Mouse (Mus musculus) thymus, adult 2 months (tissue): Measurements from ENCODE around the gene Rnf186. TPM values are rescaled to one million over a fixed set of nuclear protein-coding genes. Genes with fewer than 3 reads are reported as not detected.
A peak's percentile ranks its signal among the peaks of the same experiment; 100 is the strongest.

Source experiments
- DNase-seq: peaks from one replicate; pipeline ENCODE4 v3.0.0; 2021
- H3K27ac ChIP-seq: fragments of 200-500 bp; 2 replicates; pipeline ENCODE4 v1.5.1; 2012; ENCODE audit warnings: low read length, control low read depth; ENCODE audit not compliant: control insufficient read depth, insufficient read depth
- H3K27me3 ChIP-seq: fragments of 200-500 bp; 2 replicates; pipeline ENCODE4 v1.6.1; 2012; ENCODE audit warnings: mild to moderate bottlenecking, low read length, moderate library complexity, mixed read lengths; ENCODE audit not compliant: control insufficient read depth, insufficient read depth
- H3K36me3 ChIP-seq: fragments of 200-500 bp; 2 replicates; pipeline ENCODE4 v1.6.1; 2012; ENCODE audit warnings: mild to moderate bottlenecking, low read length, moderate library complexity; ENCODE audit not compliant: control insufficient read depth, insufficient read depth
- H3K4me1 ChIP-seq: fragments of 200-500 bp; replicated peaks from 2 replicates; pipeline ENCODE4 v1.6.1; 2012; ENCODE audit warnings: low read length; ENCODE audit not compliant: control insufficient read depth, insufficient read depth
- H3K4me3 ChIP-seq: fragments of 200-500 bp; 2 replicates; pipeline ENCODE4 v1.5.1; 2012; ENCODE audit warnings: mild to moderate bottlenecking, low read length, control low read depth, moderate library complexity; ENCODE audit not compliant: control insufficient read depth, insufficient read depth
- CTCF ChIP-seq: fragments of 200-500 bp; IDR thresholded peaks from 2 replicates; pipeline ENCODE4 v1.5.1; 2012; ENCODE audit warnings: mild to moderate bottlenecking, control low read depth, low read length, moderate library complexity, borderline replicate concordance; ENCODE audit not compliant: control insufficient read depth, poor library complexity, insufficient read depth; ENCODE audit errors: extremely low read depth
- POLR2A ChIP-seq: fragments of 200-500 bp; IDR thresholded peaks from 2 replicates; pipeline ENCODE4 v1.6.1; 2012; ENCODE audit warnings: mild to moderate bottlenecking, low read length, control low read depth, moderate library complexity; ENCODE audit not compliant: control insufficient read depth, poor library complexity, insufficient read depth; ENCODE audit errors: extremely low read depth
- WGBS: fragments of 180-500 bp; shearing (Covaris S2); methylation state at CpG from one replicate; pipeline ENCODE4 v1.1.7; 2018; 5-methylcytosine and 5-hydroxymethylcytosine counted together
- polyA plus RNA-seq: library from polyadenylated mRNA; depleted of rRNA; stranded (reverse); fragments of >200 nt; gene quantifications from 2 replicates; pipeline ENCODE4 v1.2.3, GENCODE M21; 2012; rRNA removed

The Rnf186 gene
- 2.1 and 2.3 TPM in 2 replicates for polyA plus RNA-seq

DNA sequence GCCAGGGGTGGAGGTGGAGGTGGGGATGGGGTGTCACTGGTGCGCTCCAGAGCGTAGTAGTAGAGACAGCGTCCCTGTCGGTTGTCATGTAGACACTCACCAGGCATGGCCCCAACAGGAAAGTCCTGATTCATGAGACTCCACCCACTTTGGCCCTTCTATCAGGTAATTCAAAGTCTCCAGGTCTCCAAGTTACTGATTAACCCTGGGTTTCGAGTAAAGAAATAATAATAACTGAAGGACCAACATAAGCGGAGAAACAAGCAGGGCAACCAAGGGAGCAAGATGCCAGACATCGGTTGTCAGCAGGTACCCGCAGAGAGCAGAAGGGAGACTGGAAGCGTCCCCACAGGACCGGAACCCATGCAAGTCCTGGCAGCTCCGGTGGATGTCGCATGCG is at the start of gene Rnf186:
Gene Rnf186, plus strand, starts transcription at position 247 of the 400 bp plus-strand sequence.
- no peaks in the 10 kb centered on the region for H3K36me3 ChIP-seq
- DNase-seq: no peak
- no peaks in the 10 kb centered on the region for H3K27me3 ChIP-seq
- H3K4me3 ChIP-seq: no peak within 1 kb of the TSS
- peaks cover 14% of the 10 kb centered on the region for H3K4me1 ChIP-seq
- TF ChIP-seq POLR2A (no peak), CTCF (no peak)
- WGBS: 95% methylated on average over 13 of the region's 13 CpGs
- no peak within 1 kb of the TSS for H3K27ac ChIP-seq

DNA sequence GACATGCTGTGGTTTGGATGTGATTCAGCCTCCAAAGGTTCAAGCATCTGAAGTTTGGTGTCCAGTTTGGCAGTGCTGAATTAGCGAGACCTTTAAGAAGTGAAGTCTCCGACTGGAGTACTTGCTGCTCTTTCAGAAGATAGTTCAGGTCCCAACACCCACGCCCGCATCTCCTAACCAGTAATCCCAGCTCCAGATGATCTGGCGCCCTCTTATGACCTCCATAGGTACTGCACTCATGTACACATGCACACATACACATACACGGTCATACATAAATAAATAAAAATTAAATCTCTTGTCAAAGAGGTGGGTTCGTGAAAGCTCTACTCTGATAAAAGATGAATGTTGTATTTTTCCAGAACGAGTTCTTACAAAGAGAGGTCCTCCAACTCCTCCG is 49.6 kb upstream of the Rnf186 start:
- no peak for TF ChIP-seq CTCF
- no peak for TF ChIP-seq POLR2A
- Histone ChIP-seq H3K27me3 (no peaks in the 10 kb centered on the region), H3K4me3 (no peak overlapping the region), H3K36me3 (no peaks in the 10 kb centered on the region), H3K27ac (no peak overlapping the region), H3K4me1 (peaks cover 7% of the 10 kb centered on the region)
- DNase-seq: no peak
- WGBS: 87% methylated on average over 9 of the region's 9 CpGs

- Histone ChIP-seq H3K27me3 (no peaks in the 10 kb centered on the region), H3K27ac (no peak overlapping the region), H3K36me3 (no peaks in the 10 kb centered on the region), H3K4me1 (no peaks in the 10 kb centered on the region), H3K4me3 (no peak overlapping the region)
- TF ChIP-seq POLR2A: no peak
- no peak for TF ChIP-seq CTCF
- WGBS: 52% methylated on average over 20 of the region's 20 CpGs
- DNase-seq: no peak
Measured at GRCm38 (mm10) chr4:138921254-138922130, 45.4 kb upstream of the Rnf186 start.

DNA sequence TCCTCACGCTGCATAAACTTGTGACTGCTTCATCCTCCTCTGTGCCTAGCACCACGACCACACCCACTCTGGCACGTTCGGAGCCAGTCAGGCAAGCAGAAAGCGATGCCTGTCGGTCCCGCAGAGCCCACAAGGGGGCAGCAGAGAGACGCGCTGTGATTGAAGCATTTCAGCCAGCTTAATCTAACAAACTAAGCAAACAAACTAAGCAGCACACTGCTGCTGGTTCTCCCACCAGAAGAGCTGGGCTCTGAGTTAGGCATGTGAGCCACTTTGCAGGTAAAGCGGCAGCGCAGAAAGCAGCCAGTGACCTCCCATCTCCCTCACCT is 44.8 kb upstream of the Rnf186 start:
- Histone ChIP-seq H3K4me3 (no peak overlapping the region), H3K36me3 (no peaks in the 10 kb centered on the region), H3K4me1 (no peaks in the 10 kb centered on the region)

DNA sequence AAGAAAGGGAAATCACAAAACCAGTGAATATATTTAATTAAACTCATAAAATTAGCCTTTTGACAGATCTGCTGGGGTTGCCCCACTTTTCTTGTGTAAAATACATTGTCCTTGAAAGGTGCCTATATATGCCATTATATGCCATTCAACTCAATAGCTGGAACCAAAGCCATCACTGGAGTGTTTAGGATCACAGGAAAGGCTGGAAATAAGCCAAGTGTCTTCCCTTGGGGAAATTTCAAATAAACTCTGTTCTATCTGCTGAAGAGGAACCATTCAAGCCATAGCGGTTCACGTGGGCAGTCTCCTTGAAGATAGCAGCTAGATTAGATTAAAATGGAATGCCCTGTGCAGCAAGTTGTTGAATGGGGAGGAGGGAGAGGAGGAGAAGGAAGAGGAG is 41.4 kb upstream of the Rnf186 start:
- no peaks in the 10 kb centered on the region for H3K4me1 ChIP-seq
- TF ChIP-seq CTCF: no peak
- TF ChIP-seq POLR2A: no peak
- no peak overlapping the region for H3K4me3 ChIP-seq
- WGBS: 79% methylated on average over 2 of the region's 2 CpGs
- no peaks in the 10 kb centered on the region for H3K36me3 ChIP-seq
- no peak for DNase-seq
- no peaks in the 10 kb centered on the region for H3K27me3 ChIP-seq
- no peak overlapping the region for H3K27ac ChIP-seq

More for the DNA sequence above, 44.8 kb upstream of the Rnf186 start:
- Histone ChIP-seq H3K27me3 (no peaks in the 10 kb centered on the region), H3K27ac (no peak overlapping the region)
- DNase-seq: peak; percentile 93
- peak; percentile 98 for TF ChIP-seq CTCF
- TF ChIP-seq POLR2A: no peak
- 3% methylated on average over 11 of the region's 11 CpGs for WGBS

- H3K36me3 ChIP-seq: no peaks in the 10 kb centered on the region
- DNase-seq: no peak
- 81% methylated on average over 3 of the region's 3 CpGs for WGBS
- H3K4me1 ChIP-seq: 0 out of 2 replicates have a peak, but pooled peaks cover 2% of the 10 kb centered on the region
- H3K27me3 ChIP-seq: no peaks in the 10 kb centered on the region
- no peak overlapping the region for H3K27ac ChIP-seq
- H3K4me3 ChIP-seq: no peak overlapping the region
- TF ChIP-seq POLR2A: no peak
Measured at GRCm38 (mm10) chr4:138933862-138934261, 33.0 kb upstream of the Rnf186 start.
